Mouse (Mus musculus): Measurements from ENCODE around the gene Tspan15.

Gene Tspan15

DNA sequence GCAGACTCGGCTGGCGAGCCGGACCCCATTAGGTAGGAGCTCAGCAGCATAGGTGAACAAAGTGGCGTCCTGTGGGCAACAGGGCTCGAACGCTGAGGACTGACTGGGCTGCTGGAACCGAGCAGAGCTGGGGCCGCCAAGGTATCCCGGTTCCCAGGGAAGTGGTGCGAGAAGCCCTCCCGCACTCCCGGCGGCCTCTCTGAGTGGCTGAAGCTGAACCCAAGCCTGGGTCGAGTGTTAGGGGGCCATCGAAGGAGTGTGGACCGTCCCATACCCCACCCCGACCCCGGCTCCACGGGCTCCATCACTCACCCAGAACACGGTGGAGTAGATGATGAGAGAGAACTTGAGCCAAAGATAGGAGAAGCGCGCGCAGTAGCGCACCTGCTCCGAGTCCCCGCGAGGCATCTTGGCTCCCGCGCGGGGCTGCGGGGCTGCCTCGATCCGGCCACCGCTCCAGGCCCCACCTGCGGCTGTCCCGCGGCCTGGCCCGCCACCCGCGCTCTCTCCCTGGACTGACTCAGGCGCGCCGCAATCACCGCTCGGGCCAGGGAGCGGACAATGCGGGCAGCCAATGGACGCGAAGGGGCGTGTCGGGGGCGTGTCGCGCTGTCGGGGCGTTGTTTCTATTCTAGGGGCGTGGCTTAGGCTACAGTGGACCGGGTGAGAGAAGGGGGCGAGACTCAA lies at the start of gene Tspan15:
Gene Tspan15, minus strand, starts transcription at position 544 of the 687 bp plus-strand sequence.
- ChIA-PET POLR2A (interaction anchor here in 3 of 4 experiments (1.0 to 6.7 kb wide), 9 partner anchors 11 to 256 kb away, joined by 3 to 60 read pairs (median 5); partner anchors contain the start of gene Vps26a (in 1 of the 3)), CTCF (interaction anchor here in 1 of 4 experiments (0.7 kb wide), 1 partner anchor 30 kb away, joined by 3 read pairs; no protein-coding TSS in a partner anchor)

DNA sequence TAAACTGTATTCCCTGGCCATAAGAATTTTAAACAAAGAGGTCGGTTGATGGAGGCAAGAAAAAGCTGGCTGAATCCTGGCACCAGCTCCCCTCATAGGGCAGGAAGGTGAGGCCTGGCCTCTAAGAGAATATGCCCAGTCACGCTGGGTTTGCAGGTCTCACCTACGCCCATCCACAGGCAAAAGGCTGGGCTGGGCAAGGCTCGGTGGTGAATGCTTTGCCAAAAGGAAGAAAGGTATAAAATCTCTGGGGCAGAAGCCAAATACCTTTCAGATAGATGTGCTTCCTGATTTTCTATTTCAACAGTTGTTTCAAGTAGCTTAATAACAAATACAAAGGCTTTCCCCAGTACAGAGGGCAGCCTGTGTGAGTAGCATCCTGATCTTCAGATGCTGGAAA lies 48.6 kb upstream of the Tspan15 start:
- CTCF ChIA-PET, result interaction anchor here in 3 of 4 experiments (0.5 to 1.1 kb wide), 4 partner anchors 19 to 479 kb away, joined by 3 to 4 read pairs (median 4); no protein-coding TSS in a partner anchor
- POLR2A ChIA-PET, result interaction anchor here in 2 of 4 experiments (0.8 to 1.5 kb wide), 6 partner anchors 13 to 207 kb away, joined by 3 to 5 read pairs (median 3); no protein-coding TSS in a partner anchor

DNA sequence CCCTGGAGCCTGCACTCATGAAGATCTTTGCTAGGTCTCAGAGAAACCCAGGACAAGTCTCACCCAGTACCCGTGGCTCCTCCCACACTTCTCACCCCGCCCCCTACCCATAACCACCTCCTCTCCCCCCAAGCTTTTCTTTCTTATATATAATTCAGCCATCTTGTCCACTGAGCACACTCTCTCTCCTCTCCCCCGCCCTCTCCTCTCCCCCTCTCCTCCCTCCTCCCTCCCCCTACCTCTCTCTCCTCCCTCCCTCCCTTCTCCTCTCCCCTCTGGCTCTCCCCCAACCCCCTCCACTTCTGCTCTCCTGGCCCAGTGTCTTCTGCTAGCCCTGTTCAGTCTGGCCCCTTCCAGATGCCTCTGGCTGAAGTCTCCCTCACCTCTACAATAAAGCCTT lies 48.0 kb upstream of the Tspan15 start:
- POLR2A ChIA-PET, result interaction anchor here in 3 of 4 experiments (0.6 to 1.5 kb wide), 7 partner anchors 12 to 208 kb away, joined by 3 to 8 read pairs (median 3); no protein-coding TSS in a partner anchor
- CTCF ChIA-PET, result interaction anchor here in 3 of 4 experiments (0.5 to 1.1 kb wide), 5 partner anchors 18 to 223 kb away, joined by 3 to 4 read pairs (median 3); no protein-coding TSS in a partner anchor

DNA sequence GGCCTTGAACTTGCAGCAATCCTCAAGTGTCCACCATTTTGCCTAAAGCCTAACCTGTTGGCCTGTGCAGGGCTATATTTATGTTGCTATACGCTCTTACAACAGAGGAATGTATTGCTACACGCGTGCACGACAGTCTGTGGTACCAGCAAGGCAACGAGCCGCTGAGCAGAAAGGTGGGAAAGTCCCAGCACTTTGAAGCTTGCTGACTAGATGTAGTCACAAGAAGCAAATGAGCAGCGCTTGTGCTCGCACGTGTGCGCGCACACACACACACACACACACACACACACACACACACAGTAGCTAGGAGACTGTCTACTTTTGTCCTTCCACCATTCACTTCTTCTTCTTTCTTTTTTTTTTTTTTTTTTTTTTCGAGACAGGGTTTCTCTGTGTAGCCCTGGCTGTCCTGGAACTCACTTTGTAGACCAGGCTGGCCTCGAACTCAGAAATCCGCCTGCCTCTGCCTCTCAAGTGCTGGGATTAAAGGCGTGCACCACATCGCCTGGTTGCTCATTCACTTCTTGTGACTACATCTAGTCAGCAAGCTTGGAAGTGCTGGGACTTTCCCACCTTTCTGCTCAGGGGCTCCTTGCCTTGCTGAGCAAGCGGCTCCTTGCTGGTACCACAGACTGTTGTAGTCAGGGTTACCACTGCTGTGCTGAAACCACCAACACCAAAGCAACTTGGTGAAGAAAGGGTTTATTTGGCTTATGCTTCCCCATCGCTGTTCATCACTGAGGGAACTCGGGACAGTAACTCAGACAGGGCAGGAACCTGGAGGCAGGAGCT lies 46.6 kb upstream of the Tspan15 start:
- CTCF ChIA-PET, result interaction anchor here in 1 of 4 experiments (0.7 kb wide), 1 partner anchor 15 kb away, joined by 12 read pairs; no protein-coding TSS in a partner anchor
- POLR2A ChIA-PET, result interaction anchor here in 2 of 4 experiments (1.0 to 1.1 kb wide), 2 partner anchors 17 to 127 kb away, joined by 3 read pairs; no protein-coding TSS in a partner anchor

DNA sequence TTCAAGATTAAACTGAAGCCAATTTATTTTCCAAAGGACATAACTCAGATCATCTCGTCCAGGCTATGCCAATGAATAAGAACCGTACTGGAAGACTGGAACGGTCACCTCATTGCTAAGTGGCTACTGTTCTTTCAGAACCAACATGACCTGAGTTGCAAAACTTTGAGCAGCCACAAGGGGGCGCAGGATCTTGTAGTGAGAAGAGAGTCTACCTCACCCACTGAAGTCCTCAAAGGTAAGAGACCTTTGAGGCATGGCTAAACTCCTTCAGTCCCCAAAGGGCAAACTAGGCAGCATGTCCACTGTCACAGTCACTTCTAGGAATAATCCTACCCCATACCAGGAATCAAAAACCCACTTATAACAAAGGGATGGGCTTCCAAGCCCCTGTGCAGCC lies 44.2 kb upstream of the Tspan15 start:
- ChIA-PET POLR2A (no interaction called here), CTCF (interaction anchor here in 1 of 4 experiments (1.0 kb wide), 1 partner anchor 106 kb away, joined by 3 read pairs; no protein-coding TSS in a partner anchor)

DNA sequence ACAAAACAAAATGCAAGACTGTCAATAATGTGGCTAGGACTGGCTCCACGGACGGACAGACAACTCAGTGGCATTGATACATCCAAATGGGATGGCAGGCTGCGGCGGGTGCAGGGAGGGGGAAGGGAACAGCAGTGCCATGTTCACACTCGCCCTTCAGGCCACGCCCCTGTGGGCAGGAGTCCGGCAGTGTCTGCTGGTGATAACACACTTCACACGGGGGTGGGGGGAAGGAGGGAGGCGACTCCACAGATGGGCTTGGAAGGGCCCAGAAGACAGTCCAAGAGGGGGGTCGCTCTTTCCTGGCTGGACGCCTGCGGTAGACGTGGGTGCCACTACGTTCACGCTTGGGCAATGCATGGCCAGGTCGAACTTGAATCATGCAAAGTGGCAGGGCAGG lies 38.2 kb upstream of the Tspan15 start:
- ChIA-PET CTCF (interaction anchor here in 3 of 4 experiments (1.3 to 3.4 kb wide), 5 partner anchors 8 to 142 kb away, joined by 3 to 30 read pairs (median 12); no protein-coding TSS in a partner anchor), POLR2A (interaction anchor here in 1 of 4 experiments (0.6 kb wide), 1 partner anchor 82 kb away, joined by 8 read pairs; no protein-coding TSS in a partner anchor)

DNA sequence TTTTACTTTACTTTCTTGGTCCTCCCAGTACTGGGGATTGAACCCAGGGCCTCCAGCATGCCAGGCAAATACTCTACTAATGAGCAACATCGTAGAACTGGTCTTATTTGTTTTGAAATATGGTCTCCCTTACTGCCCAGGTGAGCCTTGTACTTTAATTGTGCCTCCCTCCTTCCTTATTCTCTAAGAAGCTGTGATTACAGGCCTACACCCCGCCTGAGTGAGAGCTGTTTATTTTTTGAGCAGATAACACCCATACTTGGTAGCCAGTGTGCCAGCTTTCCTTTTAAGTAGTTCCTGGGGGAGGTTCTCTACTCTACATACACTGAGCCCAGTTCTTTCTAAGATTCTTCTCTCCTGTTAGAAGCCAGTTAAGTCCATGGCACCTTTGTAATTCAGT lies 33.2 kb upstream of the Tspan15 start:
- POLR2A ChIA-PET, result interaction anchor here in 1 of 4 experiments (0.9 to 1.8 kb wide), 2 partner anchors 16 to 159 kb away, joined by 5 read pairs; no protein-coding TSS in a partner anchor
- CTCF ChIA-PET, result interaction anchor here in 3 of 4 experiments (0.6 to 1.3 kb wide), 3 partner anchors 117 to 984 kb away, joined by 3 read pairs; no protein-coding TSS in a partner anchor

DNA sequence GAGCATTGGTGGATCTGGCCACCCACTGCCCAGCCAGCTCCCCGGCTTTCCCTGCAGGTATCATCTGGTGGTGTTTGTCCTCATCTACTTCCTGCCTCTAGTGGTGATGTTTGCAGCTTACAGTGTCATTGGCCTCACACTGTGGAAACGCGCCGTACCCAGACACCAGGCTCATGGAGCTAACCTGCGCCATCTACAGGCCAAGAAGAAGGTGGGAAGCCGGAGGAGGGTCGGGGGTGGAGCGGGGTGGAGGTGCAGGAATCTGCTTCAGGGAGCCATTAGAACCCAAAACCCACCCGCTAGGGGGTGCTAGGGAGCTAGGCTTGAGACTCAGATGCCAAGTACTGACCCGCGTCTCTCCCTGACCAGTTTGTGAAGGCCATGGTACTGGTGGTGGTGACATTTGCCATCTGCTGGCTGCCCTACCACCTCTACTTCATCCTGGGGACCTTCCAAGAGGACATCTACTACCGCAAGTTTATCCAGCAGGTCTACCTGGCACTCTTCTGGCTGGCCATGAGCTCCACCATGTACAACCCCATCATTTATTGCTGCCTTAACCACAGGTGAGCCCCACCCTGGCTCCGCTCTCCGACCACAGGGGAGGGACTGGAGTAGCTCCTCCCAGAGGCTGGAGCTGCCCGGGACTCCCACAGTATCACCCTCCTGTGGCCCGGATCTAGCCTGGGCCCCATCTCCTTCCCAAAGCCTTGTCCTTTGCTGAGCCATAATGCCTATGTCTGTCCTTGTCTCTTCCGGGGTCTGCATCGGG lies 30.2 kb upstream of the Tspan15 start:
- ChIA-PET CTCF (interaction anchor here (0.5 to 3.2 kb wide), 186 partner anchors 9 to 1448 kb away, joined by 3 to 49 read pairs (median 4); partner anchors contain the start of genes Tacr2 (in 3 of the 4), Neurog3 (in 2 of the 4), 4930507D05Rik (in 1 of the 4) and Aifm2 (in 1 of the 4)), POLR2A (interaction anchor here in 3 of 4 experiments (0.5 to 2.5 kb wide), 23 partner anchors 9 to 1239 kb away, joined by 3 to 9 read pairs (median 4); partner anchors contain the start of genes Tacr2 (in 1 of the 3) and Vps26a (in 1 of the 3))

DNA sequence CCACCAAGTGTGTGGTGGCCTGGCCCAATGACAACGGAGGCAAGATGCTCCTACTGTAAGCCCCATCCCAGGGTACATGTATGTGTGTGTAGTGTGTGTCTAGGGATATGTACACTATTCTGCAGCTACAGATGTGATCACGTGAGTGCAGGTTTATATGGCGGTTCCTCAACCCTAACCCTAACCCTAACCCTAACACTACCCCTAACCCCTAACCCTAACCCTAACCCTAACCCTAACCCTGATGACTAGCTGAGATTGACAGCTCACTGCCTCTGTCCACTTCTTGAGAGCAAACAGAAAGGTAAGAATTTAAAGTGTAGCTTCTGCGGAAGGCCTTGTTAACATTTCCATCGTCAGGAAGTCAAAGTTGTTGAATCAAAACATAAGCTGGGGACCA lies 27.2 kb upstream of the Tspan15 start:
- ChIA-PET POLR2A (interaction anchor here in 2 of 4 experiments (0.7 kb wide), 2 partner anchors 17 to 26 kb away, joined by 3 read pairs; no protein-coding TSS in a partner anchor), CTCF (interaction anchor here in 2 of 4 experiments (0.6 to 1.1 kb wide), 2 partner anchors 152 to 843 kb away, joined by 3 read pairs; no protein-coding TSS in a partner anchor)

DNA sequence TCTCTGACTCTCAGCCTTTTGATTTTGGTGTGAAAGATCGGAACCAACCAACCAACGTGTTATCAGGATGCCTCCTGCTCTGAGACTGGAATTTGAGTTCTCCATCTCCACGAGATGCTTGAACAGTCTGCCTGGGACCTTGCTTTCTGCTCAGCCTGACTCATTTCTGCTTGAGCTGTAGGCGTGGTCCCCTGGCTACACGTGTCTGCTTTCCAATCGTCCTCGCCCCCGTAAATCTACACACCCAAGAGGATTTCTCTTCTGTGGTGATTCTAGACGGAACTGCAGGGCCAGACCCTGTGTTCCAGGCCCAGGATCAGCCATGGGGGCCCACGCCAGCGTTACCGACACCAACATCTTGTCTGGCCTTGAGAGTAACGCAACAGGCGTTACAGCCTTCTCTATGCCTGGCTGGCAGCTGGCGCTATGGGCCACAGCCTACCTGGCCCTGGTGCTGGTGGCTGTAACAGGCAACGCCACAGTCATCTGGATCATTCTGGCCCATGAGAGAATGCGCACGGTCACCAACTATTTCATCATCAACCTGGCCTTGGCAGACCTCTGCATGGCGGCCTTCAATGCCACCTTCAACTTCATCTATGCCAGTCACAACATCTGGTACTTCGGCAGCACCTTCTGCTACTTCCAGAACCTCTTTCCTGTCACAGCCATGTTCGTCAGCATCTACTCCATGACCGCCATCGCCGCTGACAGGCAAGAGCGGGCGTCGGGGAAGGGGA lies 21.6 kb upstream of the Tspan15 start:
- ChIA-PET POLR2A (interaction anchor here in 2 of 4 experiments (0.7 to 1.6 kb wide), 7 partner anchors 8 to 234 kb away, joined by 3 to 5 read pairs (median 3); partner anchors contain the start of gene Vps26a (in 1 of the 2)), CTCF (interaction anchor here (0.7 to 3.6 kb wide), 9 partner anchors 8 to 318 kb away, joined by 3 to 35 read pairs (median 3); no protein-coding TSS in a partner anchor)

DNA sequence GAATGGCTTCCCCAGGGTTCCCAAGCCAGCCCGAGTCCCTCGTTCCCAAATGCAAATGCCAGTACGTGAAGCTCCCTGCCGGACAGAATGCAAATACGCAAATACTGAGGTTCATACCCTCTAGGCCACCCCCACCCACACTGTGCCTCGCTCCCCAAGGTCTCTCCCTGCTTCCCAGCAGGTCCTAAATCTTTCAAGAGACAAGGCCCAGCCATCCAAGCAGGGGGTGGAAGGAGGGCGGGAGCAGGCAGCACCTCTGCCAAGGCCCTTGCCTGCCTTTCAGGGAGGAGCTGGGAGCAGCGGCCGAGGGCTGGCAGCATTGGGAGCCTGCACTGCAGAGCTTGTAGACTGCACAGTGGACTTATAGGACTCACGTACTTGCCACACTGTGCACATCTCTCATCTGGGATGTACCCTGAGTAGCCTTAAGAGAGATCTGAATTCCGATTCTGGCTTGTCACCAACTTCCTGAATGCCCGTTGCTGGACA lies 21.0 kb upstream of the Tspan15 start, which contains the start of gene Tacr2:
Gene Tacr2, plus strand, starts transcription at position 439 of the 489 bp plus-strand sequence.
- CTCF ChIA-PET, result interaction anchor here (0.7 to 3.6 kb wide), 9 partner anchors 9 to 319 kb away, joined by 3 to 35 read pairs (median 3); no protein-coding TSS in a partner anchor
- POLR2A ChIA-PET, result interaction anchor here in 3 of 4 experiments (0.5 to 1.6 kb wide), 7 partner anchors 9 to 434 kb away, joined by 3 to 5 read pairs (median 3); partner anchors contain the start of gene Vps26a (in 1 of the 3)

DNA sequence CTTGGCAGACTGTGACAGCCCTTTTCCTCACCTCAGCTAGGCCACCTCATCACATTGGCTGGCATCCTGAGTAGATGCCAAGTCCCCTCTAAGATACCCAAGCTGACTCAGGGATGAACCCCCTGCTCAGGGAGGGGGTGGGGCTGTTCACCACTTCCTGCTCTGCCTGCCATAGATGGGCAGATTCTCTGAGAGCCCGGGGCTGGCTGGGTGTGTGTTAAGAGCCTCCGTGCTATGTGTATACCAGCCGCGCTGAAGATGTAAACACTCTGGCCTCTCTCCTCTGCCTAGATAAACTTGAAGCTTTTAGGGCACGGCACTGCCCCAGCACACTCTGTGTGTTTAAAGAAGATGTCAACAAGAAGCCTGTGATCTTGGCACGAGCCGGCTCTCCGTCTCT lies 16.8 kb upstream of the Tspan15 start:
- CTCF ChIA-PET, result interaction anchor here in 3 of 4 experiments (0.6 to 1.7 kb wide), 8 partner anchors 12 to 137 kb away, joined by 3 to 9 read pairs (median 4); no protein-coding TSS in a partner anchor
- POLR2A ChIA-PET, result interaction anchor here in 2 of 4 experiments (0.8 to 1.7 kb wide), 5 partner anchors 14 to 111 kb away, joined by 3 to 7 read pairs (median 3); no protein-coding TSS in a partner anchor

DNA sequence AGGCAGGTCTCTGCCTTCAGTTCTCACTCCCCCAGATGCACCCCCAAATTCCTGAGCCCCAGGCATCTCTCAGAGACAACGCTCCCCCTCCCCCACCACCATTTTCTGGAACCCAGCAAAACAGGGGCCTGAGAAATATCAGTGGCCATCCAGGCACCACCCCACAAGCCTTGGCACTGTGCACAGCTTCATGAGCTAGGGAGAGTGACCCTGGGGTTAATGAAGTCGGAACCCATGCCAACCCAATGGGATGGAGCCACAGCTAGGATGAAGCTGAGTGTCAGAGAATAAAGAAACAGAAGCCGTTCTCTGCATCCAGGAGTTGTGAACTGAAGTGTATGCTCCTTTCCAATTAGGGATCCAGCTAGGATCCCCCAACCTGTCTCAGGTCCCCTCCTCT lies 16.1 kb upstream of the Tspan15 start:
- ChIA-PET POLR2A (interaction anchor here in 3 of 4 experiments (0.6 to 1.7 kb wide), 3 partner anchors 12 to 58 kb away, joined by 3 to 7 read pairs (median 6); no protein-coding TSS in a partner anchor), CTCF (interaction anchor here (0.6 to 1.6 kb wide), 11 partner anchors 12 to 1156 kb away, joined by 3 to 5 read pairs (median 3); no protein-coding TSS in a partner anchor)

DNA sequence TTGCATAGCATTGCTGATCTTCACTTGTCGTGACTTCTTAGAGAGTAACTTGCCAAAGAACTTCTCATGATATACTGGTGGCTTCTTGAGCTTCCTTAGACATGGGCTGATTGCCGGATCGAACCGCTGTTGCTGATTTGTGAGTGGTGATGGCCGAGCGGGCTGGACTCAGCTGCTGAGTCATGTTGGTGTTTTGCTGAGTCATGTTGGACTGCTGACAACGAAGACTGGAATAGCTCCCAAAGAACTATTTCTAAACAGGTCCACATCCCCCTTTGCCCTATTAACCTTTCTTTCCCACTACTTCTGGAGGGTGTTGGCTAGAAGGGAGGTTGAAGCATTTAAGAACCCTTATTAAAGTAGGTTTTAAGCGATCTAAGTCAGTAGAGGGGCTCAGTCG lies 13.0 kb upstream of the Tspan15 start:
- ChIA-PET POLR2A (interaction anchor here in 2 of 4 experiments (1.1 to 1.5 kb wide), 3 partner anchors 9 to 21 kb away, joined by 3 to 4 read pairs (median 3); no protein-coding TSS in a partner anchor), CTCF (interaction anchor here in 3 of 4 experiments (0.6 to 1.5 kb wide), 7 partner anchors 17 to 167 kb away, joined by 3 to 7 read pairs (median 4); no protein-coding TSS in a partner anchor)

DNA sequence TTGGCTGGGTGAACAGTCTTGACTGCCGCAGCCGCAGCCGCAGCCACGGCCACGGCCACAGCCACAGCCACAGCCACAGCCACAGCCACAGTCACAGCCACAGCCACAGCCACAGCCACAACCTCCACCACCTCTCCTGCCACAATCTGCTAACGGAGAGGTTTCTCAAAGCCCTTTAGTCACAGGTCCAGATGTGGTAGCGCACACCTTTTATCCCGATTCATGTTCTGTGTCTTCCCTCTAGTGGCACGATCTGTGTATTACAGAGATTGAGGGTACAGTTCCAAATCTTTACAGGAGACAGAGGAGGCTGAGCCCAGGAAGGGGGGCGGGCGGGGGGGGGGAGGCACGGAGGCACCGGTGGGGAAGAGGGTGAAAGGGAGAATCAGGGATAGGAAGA lies 11.8 kb upstream of the Tspan15 start:
- ChIA-PET POLR2A (interaction anchor here in 2 of 4 experiments (0.6 to 1.8 kb wide), 5 partner anchors 19 to 1161 kb away, joined by 3 to 6 read pairs (median 4); partner anchors contain the start of gene Vps26a (in 1 of the 2)), CTCF (interaction anchor here in 3 of 4 experiments (0.8 to 1.5 kb wide), 4 partner anchors 10 to 18 kb away, joined by 3 to 7 read pairs (median 5); no protein-coding TSS in a partner anchor)
